Mouse (Mus musculus): ENCODE results near the gene Sirt4.

DNA sequence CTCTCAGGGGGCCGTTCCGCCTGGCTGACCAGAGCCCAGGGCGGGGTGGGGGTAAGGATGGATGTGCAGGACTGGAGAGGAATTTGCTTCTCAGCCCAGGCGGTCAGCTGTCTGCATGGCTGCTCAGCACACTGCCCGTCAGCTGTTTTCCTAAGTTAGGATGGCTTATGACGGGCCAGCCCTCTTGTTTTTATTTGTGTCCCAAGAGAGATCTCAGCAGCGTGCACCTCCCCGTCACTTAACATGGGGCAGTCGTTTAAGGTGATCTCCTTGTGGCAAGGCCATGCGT, 24.3 kb upstream of the Sirt4 start:
- no peak for TF ChIP-seq POLR2A (IDR thresholded peaks at IDR 0.05; ENCODE audit: extremely low read depth, insufficient read depth, low read length)
- no peak for TF ChIP-seq CTCF (IDR thresholded peaks at IDR 0.05; ENCODE audit: low read depth, low read length)
